Mouse (Mus musculus) kidney, embryonic 15.5 days (tissue): Measurements from ENCODE around the gene Gtpbp10. TPM values are rescaled to one million over a fixed set of nuclear protein-coding genes. Genes with fewer than 3 reads are reported as not detected.

ENCODE experiments used
- ATAC-seq: fragments of 200-750 bp; cut with Nextera tagmentation; replicated peaks from 2 replicates; pipeline ENCODE4 v1.8.0; 2017; ENCODE audit warnings: moderate TSS enrichment; ENCODE audit not compliant: low FRiP score
- H3K27ac ChIP-seq: fragments of 300-500 bp; sonication (generic); 2 replicates; pipeline ENCODE4 v1.5.1; 2015; ENCODE audit warnings: mild to moderate bottlenecking, inconsistent platforms
- H3K27me3 ChIP-seq: fragments of 300-500 bp; sonication (generic); 2 replicates; pipeline ENCODE4 v1.6.1; 2015; ENCODE audit warnings: inconsistent platforms
- H3K36me3 ChIP-seq: fragments of 300-500 bp; sonication (generic); 2 replicates; pipeline ENCODE4 v1.6.1; 2015; ENCODE audit warnings: inconsistent platforms
- H3K4me1 ChIP-seq: fragments of 300-500 bp; sonication (generic); 2 replicates; pipeline ENCODE4 v1.6.1; 2015; ENCODE audit warnings: inconsistent platforms
- H3K4me2 ChIP-seq: fragments of 300-500 bp; sonication (generic); 2 replicates; pipeline ENCODE4 v1.6.1; 2015; ENCODE audit warnings: moderate library complexity, mild to moderate bottlenecking, inconsistent platforms
- H3K4me3 ChIP-seq: fragments of 300-500 bp; sonication (generic); replicated peaks from 2 replicates; pipeline ENCODE4 v1.5.1; 2015; ENCODE audit warnings: mild to moderate bottlenecking, inconsistent platforms
- H3K9ac ChIP-seq: fragments of 300-500 bp; sonication (generic); 2 replicates; pipeline ENCODE4 v1.6.1; 2015; ENCODE audit warnings: mild to moderate bottlenecking, inconsistent platforms
- H3K9me3 ChIP-seq: fragments of 300-500 bp; sonication (generic); replicated peaks from 2 replicates; pipeline ENCODE4 v1.6.1; 2016; ENCODE audit warnings: inconsistent platforms
- WGBS: fragments of 180-500 bp; shearing (Covaris S2); methylation state at CpG from one replicate; pipeline ENCODE4 v1.1.7; 2015; ENCODE audit warnings: mixed read lengths; 5-methylcytosine and 5-hydroxymethylcytosine counted together
- polyA plus RNA-seq: library from polyadenylated mRNA; unstranded; fragments of >200 nt; fragmentation: Nextera tagmentation; extraction: Ambion mirVana; gene quantifications from 2 replicates; pipeline ENCODE4 v1.2.1, GENCODE M21; 2015

Gtpbp10 gene
- polyA plus RNA-seq, 1 experiment from 2014 or later: 31.5 TPM

- no peaks in the 10 kb centered on the region for H3K36me3 ChIP-seq
- no peak overlapping the region for H3K4me3 ChIP-seq
- no peaks in the 10 kb centered on the region for H3K9me3 ChIP-seq
- 38% methylated on average over 16 of the region's 16 CpGs for WGBS
- peak; percentile 44; the same call in 1 of the 2 replicates for ATAC-seq
- no peak overlapping the region for H3K27ac ChIP-seq
- H3K4me1 ChIP-seq: no peaks in the 10 kb centered on the region; the same call in 1 of the 2 replicates
- H3K9ac ChIP-seq: no peak overlapping the region
- no peak overlapping the region for H3K4me2 ChIP-seq
- peaks cover 5% of the 10 kb centered on the region; the same call in 1 of the 2 replicates for H3K27me3 ChIP-seq
Measured at GRCm38 (mm10) chr5:5494269-5495005, 64.9 kb downstream of the Gtpbp10 start.

DNA sequence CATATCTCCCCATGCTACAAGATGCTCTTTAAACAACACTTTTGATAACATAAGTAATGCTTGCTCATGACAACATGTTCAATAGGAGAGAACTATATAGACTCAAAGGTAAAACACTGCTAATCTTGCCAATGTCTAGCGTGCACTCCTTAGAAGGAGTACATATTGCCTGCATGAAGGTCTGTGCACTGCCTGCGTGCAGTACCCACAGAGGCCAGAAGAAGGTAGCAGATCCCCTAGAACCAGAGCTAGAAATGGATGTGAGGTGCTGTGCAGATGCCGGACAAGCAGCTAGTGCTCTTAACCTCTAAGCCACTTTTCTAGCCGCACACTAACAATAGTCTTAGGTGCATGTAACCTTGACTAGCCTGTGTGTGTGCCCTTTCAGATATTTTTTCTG, 67.2 kb downstream of the Gtpbp10 start:
- no peaks in the 10 kb centered on the region for H3K36me3 ChIP-seq
- H3K4me1 ChIP-seq: no peaks in the 10 kb centered on the region; the same call in 1 of the 2 replicates
- peaks cover 5% of the 10 kb centered on the region; the same call in 1 of the 2 replicates for H3K27me3 ChIP-seq
- no peak overlapping the region for H3K4me3 ChIP-seq
- no peak overlapping the region for H3K9ac ChIP-seq
- 96% methylated on average over 4 of the region's 4 CpGs for WGBS
- H3K9me3 ChIP-seq: no peaks in the 10 kb centered on the region
- ATAC-seq: no peak
- no peak overlapping the region for H3K27ac ChIP-seq
- H3K4me2 ChIP-seq: no peak overlapping the region

Other genes with a start within 250 kb of the Gtpbp10 start
- 12.2 and 13.8 TPM in 2 replicates for gene Cdk14, start 139.2 kb downstream of the Gtpbp10 start, polyA plus RNA-seq
- not detected in 2 replicates for gene 1700015F17Rik, start 80.4 kb downstream of the Gtpbp10 start, polyA plus RNA-seq
- gene Cldn12, start 44.6 kb downstream of the Gtpbp10 start, polyA plus RNA-seq: 31.4 and 32.5 TPM in 2 replicates
- 0.85 and 0.88 TPM in 2 replicates for gene Gm8773, start 14.3 kb upstream of the Gtpbp10 start, polyA plus RNA-seq
- 3.2 and 3.4 TPM in 2 replicates for gene Cfap69, start 104.7 kb upstream of the Gtpbp10 start, polyA plus RNA-seq
- 23.5 and 23.9 TPM in 2 replicates for gene Steap2, start 135.0 kb upstream of the Gtpbp10 start, polyA plus RNA-seq
- gene Steap1, start 189.8 kb upstream of the Gtpbp10 start, polyA plus RNA-seq: 13.7 and 15.9 TPM in 2 replicates